Mouse (Mus musculus): ENCODE results near the gene Gm17324. TPM values are rescaled to one million over a fixed set of nuclear protein-coding genes. Genes with fewer than 3 reads are reported as not detected.
"Not testable (repeated sequence)": the region's sequence is repeated elsewhere in the genome, so short reads cannot be mapped to it uniquely, and the experiment has no call there.

Gene Gm17324
- polyA plus RNA-seq, 1 experiment from 2014 or later = 0.48 TPM

- Histone ChIP-seq H3K4me3 (ENCODE audit: low read length) (peak overlapping the region; percentile 98), H3K27me3 (replicated peaks; ENCODE audit: control insufficient read depth, insufficient read depth, low read length) (no peaks in the 10 kb centered on the region), H3K27ac (ENCODE audit: low read length) (peak overlapping the region; percentile 99), H3K9ac (ENCODE audit: low read depth, low read length) (peak overlapping the region; percentile 100), H3K4me2 (ENCODE audit: low read depth, low read length) (peak overlapping the region; percentile 58), H3K9me3 (ENCODE audit: control insufficient read depth, low read length) (no peaks in the 10 kb centered on the region), H3K36me3 (ENCODE audit: control insufficient read depth, insufficient read depth, low read length) (no peaks in the 10 kb centered on the region), H3K4me1 (ENCODE audit: control insufficient read depth, insufficient read depth, low read length) (peaks cover 6% of the 10 kb centered on the region)
- peak; percentile 98 for ATAC-seq
- under 1% methylated on average over 74 of the region's 77 CpGs for WGBS
Observed at GRCm38 (mm10) chr9:78481423-78482331, 33.1 kb upstream of the Gm17324 start.

DNA sequence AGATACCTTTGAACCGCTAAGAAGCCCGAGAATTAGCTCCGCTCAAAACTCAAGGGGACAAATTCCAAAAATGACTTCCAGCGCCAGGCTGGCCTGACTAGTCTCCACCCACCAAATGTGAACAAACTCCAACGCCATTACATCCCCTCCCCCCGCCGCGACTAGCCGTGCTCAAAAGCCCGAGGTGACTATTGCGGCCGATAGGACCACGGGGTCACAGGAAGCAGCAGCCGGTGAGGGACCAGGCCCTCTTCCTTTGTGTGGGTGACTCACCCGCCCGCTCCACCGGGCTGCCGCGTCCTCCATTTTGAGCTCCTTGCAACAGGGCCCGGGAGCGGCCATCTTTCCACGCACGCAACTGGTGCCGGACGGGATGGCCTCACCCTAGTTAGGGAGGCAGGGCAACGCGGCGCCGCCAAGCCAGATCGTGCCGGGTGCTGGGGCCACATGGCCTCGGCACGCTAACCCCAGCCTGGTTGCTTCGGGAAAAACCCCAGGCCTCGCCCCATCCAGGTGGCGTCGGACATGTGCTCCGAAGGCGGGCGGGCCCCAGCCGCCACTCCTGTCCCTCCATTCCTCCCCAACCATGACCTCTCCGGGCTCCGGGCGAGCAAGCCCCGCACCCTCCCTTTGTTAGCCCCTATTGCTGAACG is 32.2 kb upstream of the Gm17324 start:
- Histone ChIP-seq H3K27me3 (replicated peaks; ENCODE audit: control insufficient read depth, insufficient read depth, low read length) (no peaks in the 10 kb centered on the region), H3K9me3 (ENCODE audit: control insufficient read depth, low read length) (no peaks in the 10 kb centered on the region), H3K9ac (ENCODE audit: low read depth, low read length) (peak overlapping the region; percentile 100), H3K36me3 (ENCODE audit: control insufficient read depth, insufficient read depth, low read length) (no peaks in the 10 kb centered on the region), H3K4me3 (ENCODE audit: low read length) (peak overlapping the region; percentile 98), H3K27ac (ENCODE audit: low read length) (peak overlapping the region; percentile 99), H3K4me1 (ENCODE audit: control insufficient read depth, insufficient read depth, low read length) (peaks cover 6% of the 10 kb centered on the region), H3K4me2 (ENCODE audit: low read depth, low read length) (peak overlapping the region; percentile 58)
- peak; percentile 21 for ATAC-seq
- under 1% methylated on average over 46 of the region's 46 CpGs for WGBS

GRCm38 (mm10) chr9:78480227-78480626 is 31.6 kb upstream of the Gm17324 start:
- not testable (repeated sequence) for H3K36me3 ChIP-seq (ENCODE audit: control insufficient read depth, insufficient read depth, low read length); H3K27me3 ChIP-seq (replicated peaks; ENCODE audit: control insufficient read depth, insufficient read depth, low read length); ATAC-seq; H3K9me3 ChIP-seq (ENCODE audit: control insufficient read depth, low read length); H3K4me1 ChIP-seq (ENCODE audit: control insufficient read depth, insufficient read depth, low read length)
- WGBS = under 1% methylated on average over 13 of the region's 13 CpGs
- H3K4me2 ChIP-seq (ENCODE audit: low read depth, low read length) = peak overlapping the region; percentile 58
- H3K9ac ChIP-seq (ENCODE audit: low read depth, low read length) = peak overlapping the region; percentile 100
- H3K4me3 ChIP-seq (ENCODE audit: low read length) = peak overlapping the region; percentile 98
- peak overlapping the region; percentile 99 for H3K27ac ChIP-seq (ENCODE audit: low read length)

GRCm38 (mm10) chr9:78479308-78479707 is 30.7 kb upstream of the Gm17324 start:
- 0 out of 2 replicates have a peak overlapping the region, but pooled peaks have one; percentile 100 for H3K9ac ChIP-seq (ENCODE audit: low read depth, low read length)
- not testable (repeated sequence) for ATAC-seq

GRCm38 (mm10) chr9:78478009-78478605 is 29.5 kb upstream of the Gm17324 start:
- not testable (repeated sequence) for H3K9me3 ChIP-seq (ENCODE audit: control insufficient read depth, low read length); H3K9ac ChIP-seq (ENCODE audit: low read depth, low read length); H3K4me1 ChIP-seq (ENCODE audit: control insufficient read depth, insufficient read depth, low read length); H3K4me2 ChIP-seq (ENCODE audit: low read depth, low read length); H3K36me3 ChIP-seq (ENCODE audit: control insufficient read depth, insufficient read depth, low read length); ATAC-seq; H3K27me3 ChIP-seq (replicated peaks; ENCODE audit: control insufficient read depth, insufficient read depth, low read length)
- WGBS = 58% methylated on average over 1 of the region's 1 CpGs
- Histone ChIP-seq H3K4me3 (ENCODE audit: low read length) (0 out of 2 replicates have a peak overlapping the region, but pooled peaks have one; percentile 2), H3K27ac (ENCODE audit: low read length) (peak overlapping the region; percentile 27; the same call in 1 of the 2 replicates)

More at GRCm38 (mm10) chr9:78479308-78479707, 30.7 kb upstream of the Gm17324 start:
- not testable (repeated sequence) for H3K9me3 ChIP-seq (ENCODE audit: control insufficient read depth, low read length); H3K36me3 ChIP-seq (ENCODE audit: control insufficient read depth, insufficient read depth, low read length); H3K27me3 ChIP-seq (replicated peaks; ENCODE audit: control insufficient read depth, insufficient read depth, low read length); H3K27ac ChIP-seq (ENCODE audit: low read length); H3K4me1 ChIP-seq (ENCODE audit: control insufficient read depth, insufficient read depth, low read length)
- peak overlapping the region; percentile 58 for H3K4me2 ChIP-seq (ENCODE audit: low read depth, low read length)
- 17% methylated on average over 6 of the region's 8 CpGs for WGBS
- peak overlapping the region; percentile 98 for H3K4me3 ChIP-seq (ENCODE audit: low read length)

DNA sequence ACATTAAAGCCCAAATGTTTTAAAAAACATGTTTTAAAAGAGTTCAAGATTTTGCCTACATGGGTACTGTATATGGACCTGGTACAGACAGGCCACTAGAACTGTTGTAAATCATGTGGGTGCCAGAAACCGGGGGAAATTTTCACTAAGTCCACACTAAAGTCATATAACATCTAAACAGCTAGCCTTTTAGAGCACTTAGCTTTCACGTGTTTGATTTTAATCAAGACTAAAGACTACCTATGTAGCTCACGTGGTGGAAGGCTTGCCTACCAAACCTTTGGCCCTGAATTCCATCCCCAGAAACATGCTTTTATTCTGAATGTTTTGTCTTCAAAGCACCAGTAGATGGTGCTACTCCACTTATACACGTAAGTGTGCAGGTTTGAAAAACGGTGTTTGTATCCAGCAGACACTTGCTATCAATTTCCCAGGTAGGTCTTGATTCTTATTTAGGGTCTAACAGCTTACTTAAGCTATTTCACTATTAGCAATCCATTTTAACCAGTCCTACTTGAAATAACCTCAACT is 28.5 kb upstream of the Gm17324 start:
- Histone ChIP-seq H3K4me3 (ENCODE audit: low read length) (no peak overlapping the region), H3K4me1 (ENCODE audit: control insufficient read depth, insufficient read depth, low read length) (no peaks in the 10 kb centered on the region), H3K4me2 (ENCODE audit: low read depth, low read length) (no peak overlapping the region), H3K9ac (ENCODE audit: low read depth, low read length) (no peak overlapping the region), H3K36me3 (ENCODE audit: control insufficient read depth, insufficient read depth, low read length) (peaks cover 6% of the 10 kb centered on the region; the same call in 1 of the 2 replicates), H3K27ac (ENCODE audit: low read length) (peak overlapping the region; percentile 23; the same call in 1 of the 2 replicates), H3K27me3 (replicated peaks; ENCODE audit: control insufficient read depth, insufficient read depth, low read length) (no peaks in the 10 kb centered on the region), H3K9me3 (ENCODE audit: control insufficient read depth, low read length) (no peaks in the 10 kb centered on the region)
- WGBS = 4% methylated on average over 5 of the region's 5 CpGs
- 0 out of 2 replicates have a peak, but pooled peaks have one; percentile 3 for ATAC-seq

DNA sequence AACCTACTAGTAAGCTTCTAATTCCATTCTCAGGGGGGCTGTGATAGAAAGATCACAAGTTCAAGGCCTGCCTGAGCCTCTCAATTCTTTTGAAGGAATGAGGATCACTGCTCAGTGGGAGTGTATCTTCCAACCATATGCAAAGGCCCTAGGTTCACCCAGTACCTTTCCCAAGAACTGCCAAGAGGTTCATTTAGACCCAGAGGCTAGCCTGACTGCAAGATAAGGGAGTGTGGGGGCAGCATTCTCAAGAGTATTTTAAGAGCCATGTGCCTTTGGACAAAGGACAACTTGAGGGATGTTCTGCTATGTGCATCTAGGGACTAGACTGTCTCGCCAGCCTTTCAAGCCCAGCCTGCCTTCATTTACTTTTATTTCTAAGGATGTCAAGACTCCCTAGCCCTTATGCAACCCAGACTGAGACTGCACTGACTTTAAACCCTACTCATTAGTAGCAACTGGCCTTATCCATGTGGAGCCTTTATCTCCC is 28.0 kb upstream of the Gm17324 start:
- WGBS = 7% methylated on average over 1 of the region's 1 CpGs

GRCm38 (mm10) chr9:78475873-78476272 is 27.3 kb upstream of the Gm17324 start:
- Histone ChIP-seq H3K4me3 (ENCODE audit: low read length) (no peak overlapping the region), H3K9me3 (ENCODE audit: control insufficient read depth, low read length) (no peaks in the 10 kb centered on the region), H3K36me3 (ENCODE audit: control insufficient read depth, insufficient read depth, low read length) (peaks cover 6% of the 10 kb centered on the region; the same call in 1 of the 2 replicates), H3K27ac (ENCODE audit: low read length) (no peak overlapping the region), H3K4me2 (ENCODE audit: low read depth, low read length) (no peak overlapping the region), H3K4me1 (ENCODE audit: control insufficient read depth, insufficient read depth, low read length) (no peaks in the 10 kb centered on the region), H3K27me3 (replicated peaks; ENCODE audit: control insufficient read depth, insufficient read depth, low read length) (no peaks in the 10 kb centered on the region), H3K9ac (ENCODE audit: low read depth, low read length) (no peak overlapping the region)
- 83% methylated on average over 4 of the region's 4 CpGs for WGBS
- ATAC-seq = no peak

More for the DNA sequence above, 28.0 kb upstream of the Gm17324 start:
- H3K27me3 ChIP-seq (replicated peaks; ENCODE audit: control insufficient read depth, insufficient read depth, low read length) = no peaks in the 10 kb centered on the region
- peak; percentile 11 for ATAC-seq
- H3K9ac ChIP-seq (ENCODE audit: low read depth, low read length) = no peak overlapping the region
- H3K4me1 ChIP-seq (ENCODE audit: control insufficient read depth, insufficient read depth, low read length) = no peaks in the 10 kb centered on the region
- H3K9me3 ChIP-seq (ENCODE audit: control insufficient read depth, low read length) = no peaks in the 10 kb centered on the region
- H3K27ac ChIP-seq (ENCODE audit: low read length) = peak overlapping the region; percentile 23
- peaks cover 6% of the 10 kb centered on the region; the same call in 1 of the 2 replicates for H3K36me3 ChIP-seq (ENCODE audit: control insufficient read depth, insufficient read depth, low read length)
- no peak overlapping the region for H3K4me2 ChIP-seq (ENCODE audit: low read depth, low read length)
- H3K4me3 ChIP-seq (ENCODE audit: low read length) = no peak overlapping the region

Data from intestine, embryonic 16.5 days (tissue).